Mouse (Mus musculus): ENCODE results near the gene Krt33b.

The Krt33b gene

GRCm38 (mm10) chr11:100029768-100030167 is at the start of gene Krt33b:
Gene Krt33b (minus strand): TSS chr11:100029868.
- no peak for DNase-seq

- no peak for DNase-seq
Measured at GRCm38 (mm10) chr11:100073873-100074272, 44.2 kb upstream of the Krt33b start.

GRCm38 (mm10) chr11:100067293-100068036 is 37.8 kb upstream of the Krt33b start:
- DNase-seq, result peak; percentile 38

- no peak for DNase-seq
Measured at GRCm38 (mm10) chr11:100066236-100067010, 36.8 kb upstream of the Krt33b start.

GRCm38 (mm10) chr11:100058875-100059274 is 29.2 kb upstream of the Krt33b start:
- no peak for DNase-seq

GRCm38 (mm10) chr11:100055686-100056655 is 26.3 kb upstream of the Krt33b start:
- no peak for DNase-seq

GRCm38 (mm10) chr11:100050451-100050850 is 20.8 kb upstream of the Krt33b start, which contains the start of gene Krt31:
Gene Krt31 (minus strand): TSS chr11:100050551.
- no peak for DNase-seq

- no peak for DNase-seq
Measured at GRCm38 (mm10) chr11:100047193-100047592, 17.5 kb upstream of the Krt33b start.

- DNase-seq, result peak; percentile 3
Measured at GRCm38 (mm10) chr11:100046303-100046866, 16.7 kb upstream of the Krt33b start.

- DNase-seq, result no peak
Measured at GRCm38 (mm10) chr11:100041454-100041853, 11.8 kb upstream of the Krt33b start, which contains the start of gene Krt34. Gene Krt34 (minus strand): TSS chr11:100041554.

- DNase-seq, result no peak
Measured at GRCm38 (mm10) chr11:100021438-100021837, 8.2 kb downstream of the Krt33b start.

GRCm38 (mm10) chr11:100019466-100019865 is 10.2 kb downstream of the Krt33b start:
- no peak for DNase-seq

- no peak for DNase-seq
Measured at GRCm38 (mm10) chr11:100016112-100016511, 13.6 kb downstream of the Krt33b start, which contains the start of gene Krt33a. Gene Krt33a (minus strand): TSS chr11:100016212.

GRCm38 (mm10) chr11:100013691-100014171 is 15.9 kb downstream of the Krt33b start:
- peak; percentile 17 for DNase-seq

GRCm38 (mm10) chr11:100010682-100011081 is 19.0 kb downstream of the Krt33b start:
- no peak for DNase-seq

GRCm38 (mm10) chr11:100008336-100008735 is 21.3 kb downstream of the Krt33b start:
- no peak for DNase-seq

- no peak for DNase-seq
Measured at GRCm38 (mm10) chr11:100006624-100007023, 23.0 kb downstream of the Krt33b start.

- no peak for DNase-seq
Measured at GRCm38 (mm10) chr11:100005905-100006304, 23.8 kb downstream of the Krt33b start.

- peak; percentile 67 for DNase-seq
Measured at GRCm38 (mm10) chr11:100004846-100005245, 24.8 kb downstream of the Krt33b start.

GRCm38 (mm10) chr11:99999091-99999490 is 30.6 kb downstream of the Krt33b start:
- DNase-seq, result no peak

- no peak for DNase-seq
Measured at GRCm38 (mm10) chr11:99994384-99994661, 35.3 kb downstream of the Krt33b start.
